Mouse (Mus musculus): ENCODE data around the gene Comp. TPM values are rescaled to one million over a fixed set of nuclear protein-coding genes. Genes with fewer than 3 reads are reported as not detected.
A peak's percentile ranks its signal among the peaks of the same experiment; 100 is the strongest.

Comp gene
- total and polyA plus RNA-seq, 3 experiments = 0.13 to 0.16 TPM; not detected in 1

GRCm38 (mm10) chr8:70344279-70344678 is 29.1 kb upstream of the Comp start:
- in situ Hi-C loops (cut with MboI; ENCODE audit: low pct_ligation_motif_present, low pct_unique_long_range_greater_than_20kb, low sequenced_read_pairs) = no loop called here
- no peak for TF ChIP-seq GABPA (IDR thresholded peaks at IDR 0.05; ENCODE audit: insufficient replicate concordance, low read depth, low read length)
- no peak for TF ChIP-seq KAT2A (IDR thresholded peaks at IDR 0.05; ENCODE audit: insufficient replicate concordance, low read length)
- no peak for TF ChIP-seq MAZ (IDR thresholded peaks at IDR 0.05; ENCODE audit: low read depth, low read length)
- no peak for TF ChIP-seq RAD21 (IDR thresholded peaks at IDR 0.05; ENCODE audit: low read depth, low read length)
- TF ChIP-seq MYC (IDR thresholded peaks at IDR 0.05; ENCODE audit: low read depth, low read length) = no peak
- TF ChIP-seq RCOR1 (conservative IDR thresholded peaks at IDR 0.05; ENCODE audit: low read depth, low read length) = no peak
- TF ChIP-seq USF1 (IDR thresholded peaks at IDR 0.05; ENCODE audit: low read depth, low read length) = no peak
- no peak for TF ChIP-seq ZNF384 (IDR thresholded peaks at IDR 0.05; ENCODE audit: low read depth, low read length)
- no peak for TF ChIP-seq CTCF (conservative IDR thresholded peaks at IDR 0.05 in 1 of 2, IDR thresholded peaks at IDR 0.05 in 1 of 2; ENCODE audit: low read depth in 2 of 2, low read length in 2 of 2)
- TF ChIP-seq EP300 (IDR thresholded peaks at IDR 0.05; ENCODE audit: low read length) = no peak
- no peaks in the 10 kb centered on the region for H3K9me3 ChIP-seq (replicated peaks; ENCODE audit: low read length)
- H3K27me3 ChIP-seq (replicated peaks) = no peaks in the 10 kb centered on the region
- peaks cover 56% of the 10 kb centered on the region for H3K79me2 ChIP-seq (replicated peaks; ENCODE audit: control insufficient read depth, extremely low read depth, insufficient read depth, poor library complexity, severe bottlenecking)
- H3K27ac ChIP-seq (ENCODE audit: insufficient read depth, low read depth) = no peak overlapping the region
- peaks cover 71 to 95% of the 10 kb centered on the region in 2 experiments for H3K36me3 ChIP-seq (replicated peaks in 1 of 2; ENCODE audit: control insufficient read depth in 1 of 2, insufficient read depth in 1 of 2, low read length in 1 of 2)
- H3K4me2 ChIP-seq (ENCODE audit: insufficient read depth, low read depth, poor library complexity, severe bottlenecking) = no peak overlapping the region
- peaks cover 19 to 35% of the 10 kb centered on the region in 2 experiments for H3K4me1 ChIP-seq (ENCODE audit: control insufficient read depth in 1 of 2, insufficient read depth in 2 of 2)
- H3K4me3 ChIP-seq (replicated peaks in 1 of 3; ENCODE audit: low read depth in 2 of 3, low read length in 2 of 3, poor library complexity in 1 of 3) = no peak overlapping the region
- H3K9ac ChIP-seq (ENCODE audit: insufficient read depth, low read depth) = no peak overlapping the region
- DNase-seq (ENCODE audit: extremely low read depth) = no peak
- dilution Hi-C loops (cut with MboI; ENCODE audit: extremely low pct_ligation_motif_present, extremely low pct_unique_long_range_greater_than_20kb, low sequenced_read_pairs) = no loop called here

GRCm38 (mm10) chr8:70347443-70347842 is 25.9 kb upstream of the Comp start:
- in situ Hi-C loops (cut with MboI; ENCODE audit: low pct_ligation_motif_present, low pct_unique_long_range_greater_than_20kb, low sequenced_read_pairs) = loop anchor here (5.0 kb wide), 1 partner anchor 35 kb away; no protein-coding TSS in a partner anchor
- no peak overlapping the region for H3K4me3 ChIP-seq (replicated peaks in 1 of 3; ENCODE audit: low read depth in 2 of 3, low read length in 2 of 3, poor library complexity in 1 of 3)
- dilution Hi-C loops (cut with MboI; ENCODE audit: extremely low pct_ligation_motif_present, extremely low pct_unique_long_range_greater_than_20kb, low sequenced_read_pairs) = no loop called here
- no peaks in the 10 kb centered on the region for H3K27me3 ChIP-seq (replicated peaks)
- no peak overlapping the region for H3K4me2 ChIP-seq (ENCODE audit: insufficient read depth, low read depth, poor library complexity, severe bottlenecking)
- no peaks in the 10 kb centered on the region for H3K9me3 ChIP-seq (replicated peaks; ENCODE audit: low read length)
- H3K36me3 ChIP-seq (replicated peaks in 1 of 2; ENCODE audit: control insufficient read depth in 1 of 2, insufficient read depth in 1 of 2, low read length in 1 of 2) = peaks cover 43 to 86% of the 10 kb centered on the region in 2 experiments
- TF ChIP-seq CHD2 (IDR thresholded peaks at IDR 0.05; ENCODE audit: low read length) (no peak), MAFK (IDR thresholded peaks at IDR 0.05; ENCODE audit: insufficient replicate concordance, low read length) (peak; percentile 59; the same call in 1 of the 2 replicates), ETS1 (conservative IDR thresholded peaks at IDR 0.05; ENCODE audit: low read depth, low read length) (0 out of 2 replicates have a peak, but pooled peaks have one; percentile 13), TCF12 (IDR thresholded peaks at IDR 0.05; ENCODE audit: low read depth, low read length) (peak; percentile 29; the same call in 1 of the 2 replicates), SIN3A (IDR thresholded peaks at IDR 0.05; ENCODE audit: low read length) (0 out of 2 replicates have a peak, but pooled peaks have one; percentile 27)
- H3K79me2 ChIP-seq (replicated peaks; ENCODE audit: control insufficient read depth, extremely low read depth, insufficient read depth, poor library complexity, severe bottlenecking) = peaks cover 88% of the 10 kb centered on the region
- no peak overlapping the region for H3K9ac ChIP-seq (ENCODE audit: insufficient read depth, low read depth)
- peak; percentile 34 for DNase-seq (ENCODE audit: extremely low read depth)
- peaks cover 36 to 58% of the 10 kb centered on the region in 2 experiments for H3K4me1 ChIP-seq (ENCODE audit: control insufficient read depth in 1 of 2, insufficient read depth in 2 of 2)
- no peak overlapping the region; the same call in 1 of the 2 replicates for H3K27ac ChIP-seq (ENCODE audit: insufficient read depth, low read depth)

Measured in CH12.LX (cell line).